Mouse (Mus musculus) testis, postnatal 10 days (tissue): ENCODE measurements around the gene Spata13.

Experiments used
- DNase-seq: peaks from one replicate; pipeline ENCODE4 v3.0.0; 2021; ENCODE audit warnings: low spot score

The Spata13 gene

GRCm38 (mm10) chr14:60712289-60712830, 78.6 kb downstream of the Spata13 start:
- DNase-seq, result no peak

GRCm38 (mm10) chr14:60715686-60716085, 81.9 kb downstream of the Spata13 start:
- no peak for DNase-seq

GRCm38 (mm10) chr14:60721304-60721703, 87.5 kb downstream of the Spata13 start:
- DNase-seq, result no peak

- DNase-seq, result no peak
These were observed 88.1 kb downstream of the Spata13 start for GRCm38 (mm10) chr14:60721938-60722337.

- no peak for DNase-seq
These were observed 92.3 kb downstream of the Spata13 start for GRCm38 (mm10) chr14:60726091-60726490.

GRCm38 (mm10) chr14:60727130-60727529, 93.3 kb downstream of the Spata13 start:
- no peak for DNase-seq

- DNase-seq, result no peak
These were observed 98.3 kb downstream of the Spata13 start for GRCm38 (mm10) chr14:60732081-60732480.

- peak; percentile 62 for DNase-seq
These were observed 99.0 kb downstream of the Spata13 start for GRCm38 (mm10) chr14:60732787-60733186.

GRCm38 (mm10) chr14:60733706-60734105, 99.9 kb downstream of the Spata13 start:
- DNase-seq, result no peak

GRCm38 (mm10) chr14:60735206-60735605, 101.4 kb downstream of the Spata13 start:
- no peak for DNase-seq

- no peak for DNase-seq
These were observed 102.2 kb downstream of the Spata13 start for GRCm38 (mm10) chr14:60735848-60736547.

- no peak for DNase-seq
These were observed 102.9 kb downstream of the Spata13 start for GRCm38 (mm10) chr14:60736591-60737192.

- DNase-seq, result no peak
These were observed 103.4 kb downstream of the Spata13 start for GRCm38 (mm10) chr14:60737202-60737611.

GRCm38 (mm10) chr14:60738434-60738938, 104.7 kb downstream of the Spata13 start:
- no peak for DNase-seq

GRCm38 (mm10) chr14:60739155-60739554, 105.4 kb downstream of the Spata13 start:
- no peak for DNase-seq

- no peak for DNase-seq
These were observed 105.8 kb downstream of the Spata13 start for GRCm38 (mm10) chr14:60739616-60740015.

GRCm38 (mm10) chr14:60740507-60740906, 106.7 kb downstream of the Spata13 start:
- DNase-seq, result no peak

GRCm38 (mm10) chr14:60741033-60741432, 107.2 kb downstream of the Spata13 start:
- DNase-seq, result no peak

- peak; percentile 84 for DNase-seq
These were observed 107.7 kb downstream of the Spata13 start for GRCm38 (mm10) chr14:60741490-60741981.

- no peak for DNase-seq
These were observed 109.9 kb downstream of the Spata13 start for GRCm38 (mm10) chr14:60743681-60744080.

GRCm38 (mm10) chr14:60745201-60745600, 111.4 kb downstream of the Spata13 start:
- no peak for DNase-seq

GRCm38 (mm10) chr14:60746141-60746540, 112.3 kb downstream of the Spata13 start:
- DNase-seq, result no peak
